Mouse (Mus musculus) liver, embryonic 14.5 days (tissue): Measurements from ENCODE around the gene Pqbp1. TPM values are rescaled to one million over a fixed set of nuclear protein-coding genes. Genes with fewer than 3 reads are reported as not detected.

Experiments used
- ATAC-seq: fragments of 200-750 bp; cut with Nextera tagmentation; 2 replicates; pipeline ENCODE4 v1.8.0; 2017; ENCODE audit warnings: moderate number of reproducible peaks, mild to moderate bottlenecking, moderate library complexity; ENCODE audit not compliant: insufficient read depth
- DNase-seq, 3 experiments: peaks; one replicate each; pipeline ENCODE4 v3.0.0-alpha.2; 2012 to 2013; ENCODE audit warnings: low read depth in 3 of 3, low spot score in 3 of 3
- H3K27ac ChIP-seq: fragments of 300-500 bp; sonication (generic); 2 replicates; pipeline ENCODE4 v1.5.1; 2014; ENCODE audit warnings: moderate library complexity, mild to moderate bottlenecking, control low read depth, inconsistent platforms
- H3K27me3 ChIP-seq: fragments of 300-500 bp; sonication (generic); 2 replicates; pipeline ENCODE4 v1.6.1; 2014; ENCODE audit warnings: mild to moderate bottlenecking, low read length, moderate library complexity; ENCODE audit not compliant: control insufficient read depth, insufficient read depth
- H3K36me3 ChIP-seq: fragments of 300-500 bp; sonication (generic); replicated peaks from 2 replicates; pipeline ENCODE4 v1.6.1; 2014; ENCODE audit warnings: low read depth; ENCODE audit not compliant: control insufficient read depth, insufficient read depth
- H3K4me1 ChIP-seq, 2 experiments: fragments of 200-500 bp in 1 of 2; fragments of 300-500 bp in 1 of 2; sonication (generic) in 1 of 2; replicated peaks; 2 replicates each; pipeline ENCODE4 v1.6.1; 2012 to 2014; ENCODE audit warnings: antibody characterized with exemption in 1 of 2, inconsistent platforms in 1 of 2, low read length in 1 of 2; ENCODE audit not compliant: control insufficient read depth in 2 of 2, insufficient read depth in 2 of 2
- H3K4me2 ChIP-seq: fragments of 300-500 bp; sonication (generic); 2 replicates; pipeline ENCODE4 v1.6.1; 2014; ENCODE audit warnings: low read depth, mild to moderate bottlenecking, control low read depth, moderate library complexity
- H3K4me3 ChIP-seq, 2 experiments: fragments of 200-500 bp in 1 of 2; fragments of 300-500 bp in 1 of 2; sonication (generic) in 1 of 2; 2 replicates each; pipeline ENCODE4 v1.5.1; 2012 to 2014; ENCODE audit warnings: low read depth in 2 of 2, low read length in 2 of 2, mild to moderate bottlenecking in 2 of 2, control low read depth in 1 of 2, inconsistent platforms in 1 of 2, moderate library complexity in 1 of 2; ENCODE audit not compliant: insufficient read depth in 1 of 2
- H3K9ac ChIP-seq: fragments of 300-500 bp; sonication (generic); replicated peaks from 2 replicates; pipeline ENCODE4 v1.6.1; 2014; ENCODE audit warnings: mild to moderate bottlenecking, control low read depth, moderate library complexity
- H3K9me3 ChIP-seq: fragments of 300-500 bp; sonication (generic); 2 replicates; pipeline ENCODE4 v1.6.1; 2016; ENCODE audit warnings: low read length, mixed read lengths; ENCODE audit not compliant: control insufficient read depth
- CTCF ChIP-seq: IDR thresholded peaks from 2 replicates; pipeline ENCODE4 v1.5.1; 2016; ENCODE audit warnings: antibody characterized with exemption, low read depth, control low read depth
- EP300 ChIP-seq: IDR thresholded peaks from 2 replicates; pipeline ENCODE4 v1.6.1; 2016; ENCODE audit warnings: antibody characterized with exemption, low read depth
- WGBS: fragments of 180-500 bp; shearing (Covaris S2); extraction: QIAGEN DNeasy Blood & Tissue Kit; methylation state at CpG from one replicate; pipeline ENCODE4 v1.1.7; 2014; ENCODE audit not compliant: insufficient replicate concordance; 5-methylcytosine and 5-hydroxymethylcytosine counted together
- polyA plus RNA-seq, 2 experiments: library from polyadenylated mRNA; depleted of rRNA in 1 of 2; stranded (reverse) in 1 of 2; unstranded in 1 of 2; fragments of >200 nt; fragmentation: Nextera tagmentation in 1 of 2; extraction: Ambion mirVana in 1 of 2; gene quantifications; 2 replicates each; pipeline versions ENCODE4 v1.2.1 to v1.2.3; 2012 to 2014

Gene Pqbp1
- 27.3 and 41.4 TPM in 2 replicates for polyA plus RNA-seq (2012; rRNA removed)
- polyA plus RNA-seq (2014; fragmentation: Nextera tagmentation; extraction: Ambion mirVana): 28.4 and 28.5 TPM in 2 replicates

DNA sequence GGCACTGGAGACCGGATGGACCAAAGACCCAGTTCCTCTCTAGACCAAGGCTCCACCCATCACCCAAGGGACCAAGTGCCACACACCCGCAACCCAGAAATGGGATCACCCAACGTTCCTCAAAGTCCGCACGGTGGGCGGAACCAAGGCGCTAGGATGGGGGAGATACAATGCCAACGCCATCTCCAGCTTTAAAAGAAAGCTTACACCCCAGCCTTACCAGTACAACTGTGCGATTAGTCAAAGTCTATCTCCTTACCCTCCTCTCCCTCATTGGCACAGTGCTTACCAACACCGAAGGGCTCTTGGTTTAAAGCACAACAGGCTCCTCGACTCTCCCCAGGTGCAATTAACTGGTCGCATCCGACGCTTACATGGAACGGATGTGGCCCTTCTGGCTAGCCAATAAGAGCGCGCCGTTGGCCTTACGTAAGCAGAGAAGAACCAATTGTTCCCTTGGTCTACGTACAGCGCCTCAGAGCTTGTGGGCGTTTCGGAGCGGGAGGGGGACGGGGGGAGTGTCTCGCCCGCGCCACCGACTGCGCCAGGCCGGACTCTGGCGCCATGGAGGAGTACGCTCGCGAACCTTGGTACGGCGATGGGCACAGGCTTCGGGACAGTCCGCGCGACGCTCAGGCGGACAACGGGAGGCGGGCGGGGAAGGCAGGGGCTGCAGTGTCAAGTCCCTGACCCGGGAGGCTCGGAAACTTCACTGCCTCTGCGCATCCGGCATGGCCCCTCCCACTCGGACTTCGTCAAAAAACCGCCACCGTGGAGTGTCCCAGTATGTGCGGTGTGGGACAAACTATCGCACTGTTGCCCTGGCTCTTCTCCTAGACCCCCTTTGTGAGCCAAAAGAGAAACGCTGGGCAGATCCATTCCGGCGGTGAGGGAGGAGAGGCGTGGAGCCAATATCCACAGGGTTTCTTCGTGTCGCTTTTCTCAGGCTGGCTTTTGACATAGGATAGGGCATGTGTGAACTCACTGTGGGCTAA is at the start of gene Pqbp1, which contains the start of gene Timm17b:
Gene Pqbp1, minus strand, starts transcription at position 390 of the 995 bp plus-strand sequence.
Gene Timm17b, plus strand, starts transcription at position 478 of the 995 bp plus-strand sequence.
- Histone ChIP-seq H3K4me3 (peak within 1 kb of the TSS; percentile 56 to 78), H3K9ac (peak within 1 kb of the TSS; percentile 72), H3K4me2 (peak within 1 kb of the TSS; percentile 72), H3K27ac (peak within 1 kb of the TSS; percentile 62), H3K4me1 (peaks cover 0 to 5% of the 10 kb centered on the region in 2 experiments; a peak in 1 of 4 replicates), H3K36me3 (0 out of 2 replicates have a peak, but pooled peaks cover 3% of the 10 kb centered on the region), H3K27me3 (no peaks in the 10 kb centered on the region), H3K9me3 (no peaks in the 10 kb centered on the region)
- DNase-seq: peak; percentile 87 to 89 (median 88)
- TF ChIP-seq EP300 (peak; percentile 27; the same call in 1 of the 2 replicates), CTCF (no peak)
- 12% methylated on average over 62 of the region's 62 CpGs for WGBS
- peak; percentile 98 for ATAC-seq

GRCm38 (mm10) chrX:7947900-7948492 is 48.9 kb upstream of the Pqbp1 start:
- WGBS: 6% methylated on average over 38 of the region's 38 CpGs
- TF ChIP-seq EP300: 0 out of 2 replicates have a peak, but pooled peaks have one; percentile 15
- no peak for TF ChIP-seq CTCF
- no peaks in the 10 kb centered on the region for H3K27me3 ChIP-seq
- H3K4me2 ChIP-seq: peak overlapping the region; percentile 75
- no peak overlapping the region; the same call in 1 of the 2 replicates for H3K9ac ChIP-seq
- H3K9me3 ChIP-seq: no peaks in the 10 kb centered on the region
- H3K4me3 ChIP-seq: peak overlapping the region; percentile 57 to 61
- peak; percentile 84 to 90 (median 87) for DNase-seq
- no peak overlapping the region for H3K27ac ChIP-seq
- ATAC-seq: peak; percentile 100
- no peaks in the 10 kb centered on the region for H3K36me3 ChIP-seq
- H3K4me1 ChIP-seq: peaks cover 0 to 5% of the 10 kb centered on the region in 2 experiments; a peak in 1 of 4 replicates

- peak within 1 kb of the TSS; percentile 75 for H3K4me2 ChIP-seq
- TF ChIP-seq CTCF: no peak
- TF ChIP-seq EP300: no peak
- WGBS: 11% methylated on average over 36 of the region's 37 CpGs
- no peak for ATAC-seq
- DNase-seq: no peak
- H3K4me3 ChIP-seq: peak within 1 kb of the TSS; percentile 57 to 61
- no peaks in the 10 kb centered on the region for H3K27me3 ChIP-seq
- H3K9me3 ChIP-seq: no peaks in the 10 kb centered on the region
- peak within 1 kb of the TSS; percentile 65 for H3K9ac ChIP-seq
- no peaks in the 10 kb centered on the region for H3K36me3 ChIP-seq
- H3K4me1 ChIP-seq: peaks cover 0 to 5% of the 10 kb centered on the region in 2 experiments; a peak in 1 of 4 replicates
- no peak within 1 kb of the TSS for H3K27ac ChIP-seq
These were observed 48.2 kb upstream of the Pqbp1 start, which contains the start of gene Hdac6 for GRCm38 (mm10) chrX:7947108-7947899. Hdac6 (minus strand) TSS chrX:7947889.

GRCm38 (mm10) chrX:7945618-7946017 is 46.5 kb upstream of the Pqbp1 start:
- Histone ChIP-seq H3K9me3 (no peaks in the 10 kb centered on the region), H3K4me1 (peaks cover 0 to 5% of the 10 kb centered on the region in 2 experiments; a peak in 1 of 4 replicates), H3K4me2 (no peak overlapping the region), H3K36me3 (no peaks in the 10 kb centered on the region), H3K27ac (no peak overlapping the region), H3K4me3 (no peak overlapping the region), H3K9ac (no peak overlapping the region), H3K27me3 (no peaks in the 10 kb centered on the region)
- ATAC-seq: no peak
- DNase-seq: no peak
- 69% methylated on average over 8 of the region's 8 CpGs for WGBS
- TF ChIP-seq EP300 (no peak), CTCF (no peak)
